Mouse (Mus musculus): Measurements from ENCODE around the gene Bora.

Bora gene

GRCm38 (mm10) chr14:99063091-99063490 is 17.1 kb downstream of the Bora start:
- DNase-seq (ENCODE audit: low spot score in 2 of 2), result no peak

- no peak for DNase-seq (ENCODE audit: low spot score in 2 of 2)
These were observed 25.1 kb downstream of the Bora start for GRCm38 (mm10) chr14:99071146-99071545.

GRCm38 (mm10) chr14:99088947-99089346 is 42.9 kb downstream of the Bora start:
- no peak for DNase-seq (ENCODE audit: low spot score in 2 of 2)

- peak; percentile 97 to 99 for DNase-seq (ENCODE audit: low spot score in 2 of 2)
These were observed 53.4 kb downstream of the Bora start, which contains the start of the genes Pibf1 and Dis3 for GRCm38 (mm10) chr14:99099267-99099966. Gene Pibf1, plus strand, starts transcription at chr14:99099424. Gene Dis3, minus strand, starts transcription at chr14:99099770.

GRCm38 (mm10) chr14:99099967-99100587 is 54.1 kb downstream of the Bora start:
- no peak for DNase-seq (ENCODE audit: low spot score in 2 of 2)

- no peak for DNase-seq (ENCODE audit: low spot score in 2 of 2)
These were observed 57.0 kb downstream of the Bora start for GRCm38 (mm10) chr14:99103050-99103449.

- no peak for DNase-seq (ENCODE audit: low spot score in 2 of 2)
These were observed 58.6 kb downstream of the Bora start for GRCm38 (mm10) chr14:99104542-99105123.

GRCm38 (mm10) chr14:99106671-99107070 is 60.6 kb downstream of the Bora start:
- DNase-seq (ENCODE audit: low spot score in 2 of 2), result no peak

- no peak for DNase-seq (ENCODE audit: low spot score in 2 of 2)
These were observed 61.7 kb downstream of the Bora start for GRCm38 (mm10) chr14:99107631-99108187.

GRCm38 (mm10) chr14:99108762-99109161 is 62.7 kb downstream of the Bora start:
- DNase-seq (ENCODE audit: low spot score in 2 of 2), result no peak

- DNase-seq (ENCODE audit: low spot score in 2 of 2), result no peak
These were observed 71.6 kb downstream of the Bora start for GRCm38 (mm10) chr14:99117576-99117975.

- no peak for DNase-seq (ENCODE audit: low spot score in 2 of 2)
These were observed 75.7 kb downstream of the Bora start for GRCm38 (mm10) chr14:99121584-99122339.

- no peak for DNase-seq (ENCODE audit: low spot score in 2 of 2)
These were observed 78.1 kb downstream of the Bora start for GRCm38 (mm10) chr14:99124076-99124475.
